Mouse (Mus musculus) heart, postnatal 25 days (tissue): Measurements from ENCODE around the gene Jag1. TPM values are rescaled to one million over a fixed set of nuclear protein-coding genes. Genes with fewer than 3 reads are reported as not detected.

Experiments used
- DNase-seq: peaks from one replicate; pipeline ENCODE4 v3.0.0; 2022; ENCODE audit warnings: low spot score
- intact Hi-C: fragments of 180-260 bp; cut with DNase I; formaldehyde crosslinking; loops from one replicate; pipeline ENCODE4 v1.15.1; 2025
- total RNA-seq, 2 experiments: library from RNA; stranded (reverse); gene quantifications; 2 replicates each; pipeline ENCODE4 v1.2.3; 2021

The Jag1 gene
- total RNA-seq, 2 experiments from 2014 or later = 10.5 to 13.4 TPM

DNA sequence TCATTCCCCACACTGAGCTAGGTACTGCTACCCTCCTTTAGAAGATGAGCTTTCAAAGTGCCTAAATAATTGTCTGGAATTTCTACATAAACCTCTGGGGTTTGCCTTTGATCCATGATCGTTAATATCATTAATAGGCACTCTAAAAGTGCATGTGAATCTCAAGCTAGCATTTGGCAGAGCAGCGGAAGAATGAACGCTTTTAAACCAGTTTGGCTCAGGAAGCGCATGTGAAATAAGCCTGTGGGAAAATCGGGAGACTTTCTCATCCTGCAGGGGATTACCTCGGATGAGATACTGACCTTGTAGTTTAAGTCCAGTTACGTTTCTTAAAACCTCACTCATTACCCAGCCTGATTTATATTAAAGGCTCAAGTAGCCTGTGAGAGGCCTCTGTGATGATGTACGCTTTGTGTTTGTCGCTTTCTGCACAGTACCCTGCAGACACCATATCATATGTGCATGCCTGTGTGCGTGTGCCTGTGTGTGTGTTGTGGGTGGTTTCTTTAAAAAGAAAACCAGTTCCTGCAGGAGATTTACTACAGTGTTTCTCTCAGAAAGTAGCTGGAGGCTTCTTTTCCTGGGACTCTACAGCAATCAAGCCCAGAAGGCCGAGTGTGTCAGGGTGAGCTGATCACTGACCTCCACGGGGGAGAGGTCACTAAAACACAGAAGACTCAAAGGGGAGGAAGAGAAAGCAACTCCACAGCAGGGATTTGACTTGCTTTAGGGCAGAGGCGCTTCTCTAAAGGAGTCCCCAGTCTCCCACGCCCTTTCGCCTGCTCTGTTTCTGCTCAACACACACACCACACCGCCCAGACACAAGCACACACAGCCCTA, 42.8 kb downstream of the Jag1 start:
- intact Hi-C loops = no loop called here
- DNase-seq = no peak

DNA sequence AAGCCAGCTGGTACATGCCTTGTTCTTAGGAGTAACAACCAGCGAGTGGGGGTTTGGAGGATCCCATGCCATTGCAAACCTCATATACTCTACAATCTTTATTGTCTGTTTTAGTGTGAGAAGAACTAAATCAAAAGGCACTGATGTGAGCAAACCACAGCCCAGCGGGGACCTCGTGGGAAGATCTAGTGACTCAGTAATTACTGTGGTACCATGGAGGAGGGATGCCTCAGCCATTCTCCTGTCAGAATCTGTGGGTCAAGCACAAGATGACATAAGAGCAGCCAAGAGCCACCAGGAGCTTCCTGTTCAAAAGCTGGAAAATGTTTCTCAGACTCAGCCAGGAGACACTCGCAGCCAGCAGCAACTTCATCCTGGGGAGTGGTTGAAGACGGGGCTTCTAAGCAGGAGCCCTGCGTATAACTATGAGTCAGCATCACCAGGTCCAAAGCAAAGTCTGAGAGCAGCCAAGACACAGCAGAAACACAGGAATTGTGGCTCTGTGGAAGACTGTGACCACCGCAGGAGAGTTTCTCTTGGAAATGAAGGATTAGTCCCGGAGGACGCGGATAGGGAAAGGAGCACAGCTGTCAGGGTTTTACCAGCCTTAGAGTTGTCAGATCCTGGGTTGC, 48.8 kb downstream of the Jag1 start:
- DNase-seq = peak; percentile 61
- intact Hi-C loops = no loop called here

DNA sequence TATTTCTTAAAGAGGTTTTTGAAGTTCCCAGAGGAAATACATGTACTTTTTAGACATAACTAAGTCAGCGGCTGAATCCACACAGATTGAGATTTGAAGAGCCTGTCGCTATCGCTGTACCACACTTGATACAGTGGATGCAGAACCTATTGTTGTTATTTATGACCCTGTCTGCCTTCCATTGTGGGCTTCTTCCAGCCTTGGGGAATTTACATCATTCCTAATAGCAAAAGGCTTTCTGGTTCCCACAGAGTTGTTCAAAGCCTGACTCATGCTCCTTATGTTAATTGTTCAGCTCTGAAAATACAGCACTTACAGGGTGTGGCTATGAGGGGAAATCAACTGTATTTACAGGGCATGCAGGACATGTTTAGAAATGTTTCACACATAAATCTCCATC, 51.9 kb downstream of the Jag1 start:
- intact Hi-C loops = no loop called here
- no peak for DNase-seq

DNA sequence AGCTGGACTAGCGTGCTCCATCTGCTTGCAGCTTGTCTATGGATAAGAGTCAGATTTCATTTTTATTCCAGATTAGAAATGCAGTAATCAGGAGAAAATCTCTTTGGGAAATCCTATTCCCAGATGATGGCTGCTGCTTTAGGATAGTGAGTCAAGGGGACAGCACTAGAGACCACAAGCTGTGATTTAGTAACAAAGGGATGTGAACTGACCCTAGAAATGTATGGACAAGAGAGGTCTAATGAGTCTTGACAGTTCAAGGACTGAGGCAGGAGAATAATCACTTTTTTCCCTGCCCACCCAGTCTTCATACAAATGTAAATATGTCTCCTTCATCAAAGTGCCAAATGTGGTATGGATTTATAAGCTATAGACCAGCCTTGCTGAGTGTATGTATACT, 52.6 kb downstream of the Jag1 start:
- DNase-seq = no peak
- intact Hi-C loops = no loop called here

DNA sequence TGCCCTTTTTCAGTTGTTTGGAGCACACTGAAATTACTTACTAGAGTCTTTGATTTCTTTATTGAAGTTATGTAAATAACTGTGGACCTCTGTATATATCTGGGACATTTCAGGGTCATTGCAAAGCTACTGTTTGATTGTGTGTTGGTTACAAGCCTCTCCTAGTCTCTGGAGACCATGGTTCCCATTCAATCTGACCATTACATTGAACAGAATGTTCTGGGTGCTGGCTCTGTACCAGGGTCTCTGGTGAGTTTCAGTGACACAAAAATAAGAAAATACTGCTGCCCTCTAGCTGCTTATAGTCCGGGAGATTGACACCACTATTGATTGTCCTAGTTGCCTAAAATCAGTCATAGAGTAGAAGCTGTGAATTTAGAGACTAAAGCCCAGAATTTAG, 66.5 kb downstream of the Jag1 start:
- peak; percentile 9 for DNase-seq
- intact Hi-C loops = no loop called here

DNA sequence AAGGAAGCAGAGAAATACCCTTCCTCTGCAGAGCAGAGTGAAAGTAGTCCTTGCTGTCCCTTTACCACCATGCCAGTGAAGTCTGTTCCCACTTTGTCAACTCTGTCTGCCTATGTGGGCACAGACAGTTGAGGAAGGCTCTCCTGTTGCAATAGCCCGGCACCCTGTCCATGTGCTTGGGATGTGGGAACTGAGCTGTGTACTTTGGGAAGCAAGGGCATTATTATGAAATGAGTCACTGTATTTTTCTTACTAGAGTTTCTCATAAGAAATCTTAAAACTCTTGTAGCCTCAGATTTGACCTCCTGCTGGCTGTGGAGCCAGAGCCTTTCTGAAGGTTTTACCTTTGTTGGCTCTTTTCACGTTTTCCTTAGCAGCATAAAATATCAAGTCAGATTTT, 67.1 kb downstream of the Jag1 start:
- intact Hi-C loops = no loop called here
- no peak for DNase-seq

DNA sequence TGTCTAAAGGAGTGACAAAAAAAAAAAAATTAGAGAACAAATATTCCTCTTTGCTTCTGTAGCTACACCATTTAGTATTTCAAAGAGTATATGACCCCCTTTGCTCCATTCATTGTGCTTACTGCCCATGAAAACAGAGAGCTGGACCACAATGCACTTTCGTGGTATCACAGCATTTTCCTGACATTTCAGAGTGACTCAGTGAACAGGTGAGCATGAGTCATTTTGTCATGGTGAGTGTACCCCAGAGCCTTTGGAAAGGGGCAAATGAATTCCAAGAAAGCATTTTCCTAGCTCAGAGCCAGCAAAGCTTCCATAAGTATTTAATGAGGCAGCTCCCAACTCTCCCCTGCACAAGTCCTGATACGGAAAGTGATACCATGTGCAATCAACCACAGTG, 72.3 kb downstream of the Jag1 start:
- no peak for DNase-seq
- intact Hi-C loops = no loop called here

Other genes with a start within 250 kb of the Jag1 start
- 10 to 100 TPM; 27.9 to 50.0 TPM for gene AL731706.2, start 231.0 kb downstream of the Jag1 start, total RNA-seq
- gene Slx4ip, start 225.4 kb downstream of the Jag1 start, total RNA-seq = 1 to 10 TPM; 1.9 to 2.5 TPM
- gene AL731706.1, start 225.3 kb downstream of the Jag1 start, total RNA-seq = 10 to 100 TPM; 24.9 to 32.9 TPM
- 10 to 100 TPM; 39.7 to 43.5 TPM for gene Mkks, start 225.3 kb downstream of the Jag1 start, total RNA-seq